Mouse (Mus musculus) CH12.LX (cell line): ENCODE data around the gene Gm3173. TPM values are rescaled to one million over a fixed set of nuclear protein-coding genes. Genes with fewer than 3 reads are reported as not detected.
"Not testable (repeated sequence)": the region's sequence is repeated elsewhere in the genome, so short reads cannot be mapped to it uniquely, and the experiment has no call there.

Source experiments
- DNase-seq: peaks from one replicate; pipeline ENCODE4 v3.0.0-alpha.2; 2013; ENCODE audit errors: extremely low read depth
- H3K27ac ChIP-seq: 2 replicates; pipeline ENCODE4 v1.5.1; 2012; ENCODE audit warnings: low read depth, mild to moderate bottlenecking, control low read depth, moderate library complexity; ENCODE audit not compliant: insufficient read depth
- H3K27me3 ChIP-seq: replicated peaks from 2 replicates; pipeline ENCODE3; 2012; ENCODE audit warnings: inconsistent platforms
- H3K36me3 ChIP-seq, 2 experiments: replicated peaks in 1 of 2; 2 replicates each; pipeline versions ENCODE3 to v1.6.1; 2012; ENCODE audit warnings: inconsistent platforms in 1 of 2, low read length in 1 of 2, mild to moderate bottlenecking in 1 of 2, mixed read lengths in 1 of 2, moderate library complexity in 1 of 2; ENCODE audit not compliant: control insufficient read depth in 1 of 2, insufficient read depth in 1 of 2
- H3K4me1 ChIP-seq, 2 experiments: 2 replicates each; pipeline ENCODE4 v1.6.1; 2012; ENCODE audit warnings: inconsistent platforms in 1 of 2, moderate library complexity in 1 of 2; ENCODE audit not compliant: insufficient read depth in 2 of 2, control insufficient read depth in 1 of 2
- H3K4me2 ChIP-seq: 2 replicates; pipeline ENCODE4 v1.6.1; 2012; ENCODE audit warnings: low read depth, mild to moderate bottlenecking, control low read depth; ENCODE audit not compliant: poor library complexity, insufficient read depth, severe bottlenecking
- H3K4me3 ChIP-seq, 3 experiments: fragments of 150-350 bp in 1 of 3; sonication (generic) in 1 of 3; replicated peaks in 1 of 3; 2 replicates each; pipeline versions ENCODE3 to v1.5.1; 2011 to 2012; ENCODE audit warnings: low read depth in 2 of 3, low read length in 2 of 3, mild to moderate bottlenecking in 2 of 3, moderate library complexity in 2 of 3, control low read depth in 1 of 3, improper control_type of control experiment in 1 of 3, inconsistent platforms in 1 of 3, mixed read lengths in 1 of 3; ENCODE audit not compliant: poor library complexity in 1 of 3
- H3K79me2 ChIP-seq: replicated peaks from 2 replicates; pipeline ENCODE4 v1.6.1; 2012; ENCODE audit warnings: mild to moderate bottlenecking, moderate library complexity; ENCODE audit not compliant: control insufficient read depth, poor library complexity, insufficient read depth, severe bottlenecking; ENCODE audit errors: extremely low read depth
- H3K9ac ChIP-seq: 2 replicates; pipeline ENCODE4 v1.6.1; 2012; ENCODE audit warnings: low read depth, mild to moderate bottlenecking, control low read depth, moderate library complexity; ENCODE audit not compliant: insufficient read depth
- H3K9me3 ChIP-seq: replicated peaks from 2 replicates; pipeline ENCODE3; 2012; ENCODE audit warnings: low read length, inconsistent platforms, mixed read lengths
- dilution Hi-C: fragments of 300-500 bp; cut with MboI; formaldehyde crosslinking; loops from 2 replicates; pipeline ENCODE4 v1.14.3; 2020; ENCODE audit warnings: low sequenced_read_pairs; ENCODE audit not compliant: extremely low pct_unique_long_range_greater_than_20kb, extremely low pct_ligation_motif_present
- in situ Hi-C: fragments of 300-500 bp; cut with MboI; formaldehyde crosslinking; loops from 3 replicates; pipeline ENCODE4 v1.14.3; 2019; ENCODE audit warnings: low sequenced_read_pairs, low pct_ligation_motif_present, low pct_unique_long_range_greater_than_20kb, mixed read lengths
- polyA plus RNA-seq: library from polyadenylated mRNA; unstranded; fragments of >175 nt; gene quantifications from 2 replicates; pipeline ENCODE4 v1.2.1, GENCODE M21; 2012; ENCODE audit warnings: low read depth; ENCODE audit not compliant: insufficient read length
- total RNA-seq, 2 experiments: library from RNA; depleted of rRNA; stranded (reverse); fragments of 300-350 nt in 1 of 2; fragments of >200 nt in 1 of 2; gene quantifications; 2 replicates each; pipeline ENCODE4 v1.2.3; 2012 to 2014

Gm3173 gene
- total RNA-seq (2012; rRNA removed), result not detected in 2 replicates
- total RNA-seq (2014; rRNA removed), result not detected in 2 replicates
- not detected in 2 replicates for polyA plus RNA-seq

DNA sequence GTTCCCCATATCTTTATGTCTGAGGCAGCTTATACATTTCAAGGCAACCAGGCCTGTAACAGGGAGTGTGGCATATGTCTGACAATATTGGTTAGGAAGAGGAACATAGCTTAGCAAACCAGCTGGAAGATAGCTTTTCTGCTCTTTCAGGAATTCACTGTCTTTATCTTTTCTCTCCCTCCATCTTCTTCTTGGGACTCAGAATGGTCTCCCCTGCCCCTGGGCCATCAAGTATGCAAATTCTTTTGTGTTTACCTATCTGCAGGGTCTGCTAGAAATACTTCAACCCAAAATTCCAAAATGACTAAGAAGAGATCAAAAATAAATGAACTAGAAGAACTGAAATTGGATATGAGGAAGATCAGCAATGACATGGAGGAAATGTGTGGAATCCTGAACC, at the start of gene Gm3173:
TSS of gene Gm3173 (plus strand) at position 301 of the 400 bp plus-strand sequence.
- H3K27me3 ChIP-seq, H3K4me3 ChIP-seq, H3K4me2 ChIP-seq, H3K27ac ChIP-seq, dilution Hi-C loops, H3K9ac ChIP-seq, H3K36me3 ChIP-seq, DNase-seq, H3K4me1 ChIP-seq, H3K79me2 ChIP-seq, H3K9me3 ChIP-seq, in situ Hi-C loops: not testable (repeated sequence)

- in situ Hi-C loops, H3K79me2 ChIP-seq, H3K27ac ChIP-seq, H3K4me1 ChIP-seq, H3K27me3 ChIP-seq, H3K4me3 ChIP-seq, H3K4me2 ChIP-seq, H3K36me3 ChIP-seq, H3K9ac ChIP-seq, DNase-seq, dilution Hi-C loops, H3K9me3 ChIP-seq: not testable (repeated sequence)
Observed at GRCm38 (mm10) chr14:4385606-4386005, 45.2 kb upstream of the Gm3173 start.

- H3K9me3 ChIP-seq, H3K9ac ChIP-seq, H3K4me2 ChIP-seq, H3K27ac ChIP-seq, H3K79me2 ChIP-seq, in situ Hi-C loops, H3K4me1 ChIP-seq, H3K36me3 ChIP-seq, dilution Hi-C loops, H3K27me3 ChIP-seq, DNase-seq, H3K4me3 ChIP-seq: not testable (repeated sequence)
Observed at GRCm38 (mm10) chr14:4392841-4393530, 37.8 kb upstream of the Gm3173 start.

DNA sequence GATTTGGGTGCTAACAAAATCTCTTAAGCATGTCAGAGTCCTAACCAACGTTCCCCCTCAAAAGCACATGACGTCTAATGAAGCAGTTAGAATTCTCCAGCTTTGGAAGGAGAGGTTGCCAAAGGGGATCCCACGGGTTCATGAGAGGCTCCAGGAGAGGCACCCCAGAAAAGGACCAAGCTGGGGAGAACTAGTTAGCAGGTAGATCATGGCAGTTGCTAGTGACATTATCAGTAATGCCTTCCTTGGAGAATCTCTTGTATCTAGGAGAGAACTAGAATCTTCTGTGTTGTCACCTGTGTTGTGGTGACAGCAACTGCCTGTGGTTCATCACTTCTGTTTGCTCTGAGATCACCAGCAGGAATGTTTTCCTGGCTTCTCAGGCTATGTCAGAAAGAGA, 33.6 kb upstream of the Gm3173 start, which contains the start of gene Gm3159:
TSS of gene Gm3159 (plus strand) at position 301 of the 400 bp plus-strand sequence.
- in situ Hi-C loops, DNase-seq, dilution Hi-C loops: not testable (repeated sequence)

GRCm38 (mm10) chr14:4398624-4399023, 32.2 kb upstream of the Gm3173 start:
- H3K9me3 ChIP-seq, H3K4me3 ChIP-seq, H3K27me3 ChIP-seq, H3K4me1 ChIP-seq, in situ Hi-C loops, H3K9ac ChIP-seq, H3K27ac ChIP-seq, dilution Hi-C loops, DNase-seq, H3K4me2 ChIP-seq, H3K36me3 ChIP-seq, H3K79me2 ChIP-seq: not testable (repeated sequence)

More for the DNA sequence above, 33.6 kb upstream of the Gm3173 start, which contains the start of gene Gm3159:
- H3K79me2 ChIP-seq, H3K27me3 ChIP-seq, H3K4me1 ChIP-seq, H3K36me3 ChIP-seq, H3K9ac ChIP-seq, H3K4me3 ChIP-seq, H3K27ac ChIP-seq, H3K4me2 ChIP-seq, H3K9me3 ChIP-seq: not testable (repeated sequence)

DNA sequence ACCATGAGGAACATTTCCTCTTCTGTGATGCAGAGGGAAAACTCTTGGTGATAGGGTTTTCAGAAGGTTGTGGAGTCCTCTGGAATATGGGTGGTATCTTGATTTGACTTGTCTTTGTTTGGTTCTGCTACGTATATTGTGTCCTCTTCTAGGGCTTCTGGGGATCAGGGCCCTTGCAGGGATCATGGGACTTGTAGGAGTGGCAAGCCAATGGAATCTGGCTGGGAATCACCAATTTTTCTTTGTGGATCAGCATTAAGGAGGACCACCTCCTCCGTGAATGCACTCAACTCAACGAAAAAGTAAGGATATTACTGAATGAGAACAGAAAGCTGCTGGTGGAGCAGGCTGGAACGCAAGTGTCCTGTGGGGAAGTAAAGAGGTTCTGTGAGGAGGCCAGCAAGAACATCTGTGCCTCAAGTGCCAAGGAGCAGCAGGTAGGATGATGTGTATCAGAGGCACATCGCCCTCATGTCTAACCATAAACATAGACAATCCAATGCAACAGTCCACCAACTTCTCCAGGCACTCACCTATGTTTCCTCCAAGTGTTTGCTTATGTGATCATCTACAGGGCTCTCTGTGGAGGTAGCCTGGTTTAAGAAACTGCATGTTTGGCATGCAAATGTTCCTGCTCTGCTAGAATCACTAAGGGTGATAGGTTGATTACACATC, 30.5 kb upstream of the Gm3173 start:
- H3K9ac ChIP-seq, H3K36me3 ChIP-seq, H3K4me3 ChIP-seq, H3K79me2 ChIP-seq, dilution Hi-C loops, H3K27ac ChIP-seq, H3K4me1 ChIP-seq, H3K4me2 ChIP-seq, H3K9me3 ChIP-seq, in situ Hi-C loops, DNase-seq, H3K27me3 ChIP-seq: not testable (repeated sequence)
